Mouse (Mus musculus) spleen, adult 2 months (tissue): Measurements from ENCODE around the gene Timm23.

Experiments
- CTCF ChIP-seq: fragments of 200-500 bp; IDR thresholded peaks from 2 replicates; pipeline ENCODE4 v1.5.1; 2011; ENCODE audit warnings: mild to moderate bottlenecking, inconsistent platforms; ENCODE audit not compliant: insufficient read depth, insufficient read length, insufficient replicate concordance; ENCODE audit errors: extremely low read depth
- POLR2A ChIP-seq: fragments of 200-500 bp; IDR thresholded peaks from 2 replicates; pipeline ENCODE4 v1.6.1; 2011; ENCODE audit warnings: low read depth, low read length, inconsistent platforms

DNA sequence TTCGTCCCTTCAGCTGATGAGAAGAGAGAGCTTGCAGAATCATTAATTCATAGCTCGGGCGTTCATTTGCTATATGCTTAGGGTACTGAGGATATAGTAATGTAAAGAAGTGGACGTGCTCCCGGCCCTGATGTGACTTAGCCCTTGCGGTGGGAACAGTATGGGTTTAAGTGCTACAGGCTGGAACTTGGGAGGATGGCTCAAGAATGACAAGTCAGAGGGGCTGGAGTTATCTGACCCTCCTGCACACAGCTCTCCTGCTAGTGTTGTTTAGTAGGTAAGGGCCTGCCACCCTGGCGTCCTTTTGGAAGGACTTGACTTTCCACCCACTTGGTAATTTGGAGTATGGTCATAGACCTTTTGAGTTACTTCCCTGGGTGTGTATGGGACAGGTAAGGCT lies 41.1 kb downstream of the Timm23 start:
- TF ChIP-seq CTCF (no peak), POLR2A (no peak)
